Mouse (Mus musculus) A20 (cell line): ENCODE data around the gene Phxr2.
"Not testable (repeated sequence)": the region's sequence is repeated elsewhere in the genome, so short reads cannot be mapped to it uniquely, and the experiment has no call there.

Experiments used
- DNase-seq: peaks from one replicate; pipeline ENCODE4 v3.0.0-alpha.2; 2011; ENCODE audit warnings: low read depth, low spot score

Phxr2 gene

DNA sequence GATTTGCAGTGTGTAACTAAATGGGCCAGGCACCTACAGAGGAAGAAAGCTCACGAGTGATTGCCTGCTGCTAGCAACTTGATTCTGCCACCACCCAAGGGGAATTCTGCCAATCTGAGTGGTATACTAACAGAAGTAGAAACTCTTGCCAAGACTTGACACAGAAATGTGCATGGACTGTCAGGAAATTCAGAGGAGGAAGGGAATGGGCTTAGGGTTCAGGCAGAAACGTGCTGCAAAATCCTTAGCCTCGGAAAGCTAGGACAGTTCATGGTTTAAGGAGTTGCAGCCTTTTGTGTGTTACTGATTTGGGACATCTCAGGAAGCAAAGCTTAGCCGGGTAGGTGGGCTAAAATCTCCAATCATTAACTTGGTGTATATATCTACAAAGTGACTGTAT, at the start of gene Phxr2:
Gene Phxr2 (minus strand): TSS at position 101 of the 400 bp plus-strand sequence.
- DNase-seq = no peak

DNA sequence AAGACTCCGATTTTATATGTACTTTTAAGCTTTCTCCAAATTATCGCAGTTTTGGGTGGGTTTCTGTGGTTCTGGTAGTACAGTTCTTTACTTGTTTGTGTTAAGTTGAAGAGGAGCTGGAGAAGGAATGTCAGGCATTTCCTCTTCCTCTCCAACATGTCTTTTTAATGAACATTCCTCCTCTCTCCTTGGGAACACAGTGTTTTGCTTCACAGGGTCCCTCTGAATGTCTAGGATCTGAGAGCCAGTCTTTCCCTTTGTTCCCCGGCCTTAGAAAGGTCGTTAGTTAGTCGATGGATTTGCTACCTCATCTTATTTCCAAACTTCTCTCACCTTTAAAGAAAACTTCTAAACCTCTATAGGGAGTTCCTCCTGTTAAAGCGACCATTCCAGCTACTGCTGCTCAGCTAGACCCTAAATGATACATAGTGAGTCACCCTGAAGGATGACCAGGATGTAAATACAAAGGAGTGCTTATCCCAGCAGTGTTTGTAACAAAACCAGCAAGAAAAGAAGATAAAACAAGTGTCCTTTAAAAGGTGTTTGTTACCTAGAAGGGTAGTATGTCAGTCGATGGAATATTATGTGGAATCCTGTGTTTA, 46.9 kb upstream of the Phxr2 start:
- no peak for DNase-seq

GRCm38 (mm10) chr10:99171961-99172497, 45.9 kb upstream of the Phxr2 start:
- DNase-seq = no peak

DNA sequence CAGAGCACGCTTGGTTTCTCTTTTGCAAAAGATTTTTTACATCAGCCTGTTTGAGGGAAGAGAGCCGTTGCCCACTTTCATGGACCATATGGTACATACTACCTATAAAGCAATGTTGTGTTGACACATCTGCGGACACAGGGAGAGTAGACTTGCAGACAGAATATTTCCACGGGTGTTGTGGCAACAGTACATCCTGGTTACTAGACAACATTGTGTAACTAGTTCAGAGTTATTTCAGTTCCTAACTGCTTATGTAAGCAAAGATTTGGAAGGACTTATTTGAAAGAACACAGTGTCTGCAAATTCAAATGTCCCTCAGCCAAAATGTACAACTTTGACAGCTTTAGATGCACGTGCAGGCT, 43.6 kb upstream of the Phxr2 start:
- DNase-seq = no peak

GRCm38 (mm10) chr10:99168840-99169764, 43.0 kb upstream of the Phxr2 start:
- no peak for DNase-seq

DNA sequence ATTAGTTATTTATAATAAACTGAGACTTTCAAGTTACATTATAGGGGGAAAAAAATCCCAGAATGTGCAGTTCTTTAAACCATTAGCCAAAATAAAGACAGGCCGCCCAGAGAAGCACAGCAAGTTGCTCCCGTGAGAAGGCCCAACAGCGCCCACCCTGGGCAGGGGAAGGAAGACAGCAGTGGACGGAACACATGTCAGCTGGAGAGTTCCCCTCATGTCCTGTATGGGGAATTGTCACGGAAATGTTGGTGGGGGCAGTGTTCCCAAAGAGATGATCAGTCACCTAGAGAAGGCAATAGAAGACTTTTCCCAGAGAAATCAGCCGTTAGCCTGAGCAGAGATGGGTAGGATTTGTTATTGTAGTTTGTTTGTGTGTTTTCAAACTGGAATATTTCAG, 42.3 kb upstream of the Phxr2 start:
- no peak for DNase-seq

DNA sequence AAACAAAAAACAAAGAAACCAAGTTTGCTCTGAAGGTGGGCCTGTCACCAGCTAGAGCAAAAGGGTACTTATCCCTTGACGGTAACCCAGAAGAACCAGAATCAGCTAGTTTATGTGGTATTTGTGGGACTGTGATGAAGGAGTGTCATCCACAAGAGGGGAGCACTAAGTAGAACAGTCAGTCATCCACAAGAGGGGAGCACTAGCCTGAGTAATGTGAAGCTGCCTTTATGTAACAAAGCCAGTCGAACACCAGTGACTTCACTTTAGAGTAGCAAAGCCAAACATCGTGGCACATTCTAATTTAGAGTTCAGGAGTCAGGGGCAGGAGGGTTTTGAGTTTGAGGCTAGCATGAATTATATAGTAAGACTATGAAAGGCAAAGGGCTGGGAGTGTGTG, 40.3 kb upstream of the Phxr2 start:
- no peak for DNase-seq

GRCm38 (mm10) chr10:99165751-99166282, 39.7 kb upstream of the Phxr2 start:
- DNase-seq = peak; percentile 10

DNA sequence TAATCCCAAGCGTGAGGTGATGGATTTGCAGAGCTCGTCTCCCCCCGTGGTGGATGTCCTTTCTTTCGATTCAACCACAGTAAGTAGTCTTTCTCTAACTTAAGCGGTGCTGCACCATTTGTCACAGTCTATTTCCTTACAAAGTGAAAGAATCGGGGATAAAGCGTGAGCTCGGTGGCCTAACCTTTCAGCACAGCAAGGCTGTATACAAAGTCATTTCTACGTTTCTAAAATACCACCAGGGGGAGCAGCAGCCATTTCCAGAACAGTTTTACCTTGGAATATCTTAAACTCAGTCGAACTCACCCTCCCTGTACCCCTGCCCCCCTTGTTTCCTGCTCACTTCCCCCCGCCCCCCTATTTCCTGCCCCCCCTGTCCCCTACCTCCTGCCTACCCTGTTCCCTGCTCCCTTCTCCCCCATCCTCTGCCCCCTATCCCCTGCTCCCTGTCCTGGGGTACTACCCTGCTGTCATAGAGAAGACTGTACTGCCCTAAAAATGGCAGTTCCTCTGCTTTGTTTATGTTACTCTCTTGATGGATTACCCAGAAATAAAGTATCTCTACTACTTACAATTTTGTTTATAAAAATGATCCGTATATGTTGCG, 38.8 kb upstream of the Phxr2 start:
- peak; percentile 35 for DNase-seq

GRCm38 (mm10) chr10:99163002-99163401, 36.9 kb upstream of the Phxr2 start:
- DNase-seq = no peak

- peak; percentile 52 for DNase-seq
These were observed 36.0 kb upstream of the Phxr2 start for GRCm38 (mm10) chr10:99161987-99162582.

- DNase-seq = not testable (repeated sequence)
These were observed 31.6 kb upstream of the Phxr2 start for GRCm38 (mm10) chr10:99157697-99158096.

DNA sequence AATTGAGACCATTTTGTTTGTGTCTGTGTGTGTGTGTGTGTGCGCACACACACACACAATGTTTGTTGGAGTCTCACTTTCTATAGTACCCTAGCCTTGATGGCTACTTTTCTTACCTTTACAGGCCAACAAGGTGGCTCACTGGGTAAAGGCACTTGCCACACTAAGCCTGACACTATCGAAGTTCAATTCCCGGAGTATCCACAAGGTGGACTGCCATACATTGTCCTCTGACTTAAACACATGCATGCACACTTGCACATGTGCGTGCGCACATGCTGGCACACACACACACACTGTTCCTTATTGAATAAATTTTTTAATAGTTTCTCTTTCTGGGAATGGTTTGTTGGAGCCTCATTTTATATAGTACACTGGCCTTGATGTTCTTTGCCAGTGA, 30.7 kb upstream of the Phxr2 start:
- peak; percentile 10 for DNase-seq

DNA sequence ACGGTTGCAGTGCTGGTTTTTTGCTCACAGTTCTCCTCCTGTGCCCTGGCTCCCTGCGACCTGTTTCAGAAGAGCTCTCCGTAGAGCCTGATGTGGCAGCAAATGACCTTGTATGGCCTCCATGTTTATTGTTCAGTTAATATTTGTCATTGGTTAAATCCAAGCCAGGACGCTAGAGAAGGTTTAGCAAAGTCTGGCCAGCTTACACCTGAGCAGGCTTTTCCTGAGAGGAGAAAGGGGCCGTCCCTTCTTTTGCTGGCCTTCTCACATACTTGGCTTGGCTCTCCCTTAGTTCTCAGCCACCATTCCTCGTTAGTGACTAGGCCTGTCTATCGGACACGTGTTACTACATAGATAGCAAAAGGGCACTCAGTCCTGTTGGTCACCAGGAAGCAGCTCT, 28.5 kb upstream of the Phxr2 start:
- DNase-seq = no peak

DNA sequence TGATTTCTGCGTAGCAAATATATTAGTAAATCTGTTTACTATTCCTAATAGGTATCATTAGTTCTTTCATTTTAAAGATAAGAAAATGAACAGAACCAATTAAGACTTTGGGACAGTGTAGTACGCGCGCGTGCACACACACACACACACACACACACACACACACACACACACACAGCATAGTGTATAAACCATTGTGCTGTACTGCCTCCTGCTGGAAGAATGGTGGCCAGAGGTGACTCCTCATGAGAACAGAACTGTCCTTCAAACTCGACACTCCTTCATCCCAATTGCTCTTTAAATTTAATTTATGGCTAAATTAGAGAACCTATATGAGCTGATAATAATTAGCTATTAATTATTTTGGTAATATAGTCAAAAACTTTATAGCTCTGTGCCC, 25.9 kb upstream of the Phxr2 start:
- peak; percentile 24 for DNase-seq

DNA sequence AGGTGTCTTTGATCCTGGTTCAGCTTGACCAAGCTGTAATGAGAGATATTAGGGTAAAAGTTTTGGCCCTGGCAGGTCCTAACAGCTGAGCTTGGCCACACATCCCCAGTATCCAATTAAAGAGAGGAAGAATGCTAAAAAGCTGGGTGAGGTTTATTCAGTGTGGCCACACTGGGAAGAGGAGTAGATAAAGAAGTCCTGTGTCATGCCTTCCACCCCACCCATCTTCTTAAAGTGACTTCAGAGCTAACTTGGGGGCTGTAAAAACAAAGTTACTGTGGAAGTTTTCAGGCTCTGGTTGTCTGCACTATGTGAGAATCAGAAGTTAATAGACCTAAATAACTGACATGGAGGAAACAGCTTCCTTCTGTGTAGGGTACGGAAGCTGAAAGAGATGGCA, 25.5 kb upstream of the Phxr2 start:
- no peak for DNase-seq

DNA sequence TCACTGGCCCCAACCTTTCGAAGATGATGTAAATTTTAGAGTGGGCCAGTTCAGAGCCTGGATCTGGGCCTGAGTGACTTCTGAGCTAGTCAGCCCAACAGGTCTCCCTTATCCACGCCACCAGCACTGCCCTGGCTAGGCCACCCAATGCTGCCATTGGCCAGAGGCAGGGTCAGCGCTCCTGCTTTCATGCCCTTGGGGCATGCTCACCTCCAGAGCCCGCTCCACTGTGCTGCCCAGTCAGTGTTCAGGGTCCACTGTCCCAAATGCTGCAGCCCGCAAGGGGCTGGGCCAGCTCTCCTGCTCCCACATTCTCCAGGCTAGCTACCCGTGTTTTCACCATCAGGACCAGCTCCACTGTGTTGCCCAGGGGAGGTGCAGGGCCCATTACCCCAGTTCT, 23.9 kb upstream of the Phxr2 start:
- no peak for DNase-seq

DNA sequence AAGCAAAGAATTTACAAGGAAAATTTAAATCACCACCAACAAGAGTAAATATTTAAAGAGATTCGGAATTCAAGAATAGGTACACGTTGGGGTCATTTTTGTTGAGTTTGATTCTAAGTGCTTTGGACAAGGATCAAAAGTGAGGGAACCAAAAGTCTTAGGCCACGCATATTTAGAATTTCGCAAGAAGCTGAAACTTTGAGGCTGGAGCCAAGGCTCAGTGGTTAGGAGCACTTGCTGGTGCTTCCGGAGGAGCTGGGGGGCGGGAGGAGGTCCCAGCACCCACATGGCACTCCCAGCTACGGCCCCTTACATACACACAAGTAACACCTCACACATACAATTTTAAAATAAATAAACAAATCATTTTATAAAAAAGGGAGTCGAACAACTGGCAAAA, 20.5 kb upstream of the Phxr2 start:
- no peak for DNase-seq

DNA sequence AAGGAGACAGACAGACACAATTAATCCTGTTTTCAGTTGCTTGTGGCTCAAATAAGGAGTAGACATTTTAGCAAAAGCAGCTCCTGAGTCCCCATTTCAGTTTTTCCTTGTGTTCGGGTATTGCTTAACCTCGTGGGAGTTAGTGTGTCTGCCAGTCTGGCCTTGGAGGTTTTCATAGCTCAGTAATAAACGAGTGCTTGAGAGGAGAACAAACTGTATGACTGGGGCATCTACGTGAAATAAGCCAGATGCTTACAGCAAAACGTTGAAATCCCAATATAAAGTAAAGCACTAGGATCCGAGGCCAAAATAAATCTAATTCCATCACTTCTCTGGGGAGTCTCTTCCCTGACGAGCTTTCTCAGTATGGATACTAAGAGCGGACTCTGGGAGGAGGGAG, 19.5 kb upstream of the Phxr2 start:
- DNase-seq = no peak

DNA sequence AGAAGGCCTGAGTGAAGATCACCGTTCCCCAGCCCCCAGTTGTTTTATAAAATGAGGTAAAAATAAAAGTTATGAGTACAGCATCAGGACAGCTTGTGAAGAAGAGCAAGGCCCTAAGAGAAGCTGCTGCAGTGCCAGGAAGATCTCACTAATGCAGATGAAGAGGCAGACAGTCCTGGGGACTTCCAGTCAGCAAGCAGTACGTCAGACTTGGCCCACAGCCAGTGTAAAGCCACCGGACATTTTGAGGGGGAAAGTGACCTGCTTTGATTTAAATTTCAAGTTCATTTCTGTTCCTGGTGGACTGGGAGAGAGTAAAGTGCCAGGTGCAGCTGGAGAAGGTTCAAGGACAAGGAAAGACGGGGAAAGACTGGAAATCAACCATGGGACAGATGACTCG, 10.2 kb upstream of the Phxr2 start:
- DNase-seq = no peak

- no peak for DNase-seq
These were observed 7.3 kb upstream of the Phxr2 start for GRCm38 (mm10) chr10:99133321-99133875.
